Mouse (Mus musculus) small intestine, adult 2 months (tissue): ENCODE measurements around the gene Ankrd31.

Experiments
- CTCF ChIP-seq: fragments of 200-500 bp; IDR thresholded peaks from 2 replicates; pipeline ENCODE4 v1.5.1; 2012; ENCODE audit warnings: low read depth, mild to moderate bottlenecking, control low read depth, inconsistent platforms, low read length, moderate library complexity, mixed read lengths; ENCODE audit not compliant: insufficient replicate concordance, insufficient read length; ENCODE audit errors: extremely low read depth
- POLR2A ChIP-seq: fragments of 200-500 bp; IDR thresholded peaks from 2 replicates; pipeline ENCODE4 v1.6.1; 2012; ENCODE audit warnings: low read depth, mild to moderate bottlenecking, control low read depth, inconsistent platforms, low read length, moderate library complexity

DNA sequence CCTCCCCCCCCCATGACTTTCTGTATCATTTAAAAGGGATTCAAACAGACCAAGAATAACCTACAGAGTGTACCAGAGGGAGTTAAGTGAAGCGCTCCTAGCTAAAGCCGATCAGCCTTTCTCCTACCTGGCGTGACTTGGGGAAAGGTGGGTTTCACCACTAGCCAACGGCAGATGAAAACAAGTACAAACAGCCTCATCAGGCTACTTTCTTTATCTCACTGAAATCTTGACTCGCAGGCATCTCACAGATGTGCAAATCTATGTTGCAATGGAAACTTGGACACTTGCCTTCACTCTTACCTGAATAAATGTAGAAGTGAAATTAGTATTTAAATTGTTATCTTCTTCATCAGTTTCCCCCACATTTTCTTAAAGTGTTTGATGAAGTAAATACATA, 18.9 kb upstream of the Ankrd31 start:
- TF ChIP-seq POLR2A (no peak), CTCF (no peak)
